Mouse (Mus musculus) right cerebral cortex, postnatal 4 days (tissue): ENCODE data around the gene Gpt2.

ENCODE experiments used
- DNase-seq: peaks from one replicate; pipeline ENCODE4 v3.0.0-alpha.2; 2022

The Gpt2 gene

DNA sequence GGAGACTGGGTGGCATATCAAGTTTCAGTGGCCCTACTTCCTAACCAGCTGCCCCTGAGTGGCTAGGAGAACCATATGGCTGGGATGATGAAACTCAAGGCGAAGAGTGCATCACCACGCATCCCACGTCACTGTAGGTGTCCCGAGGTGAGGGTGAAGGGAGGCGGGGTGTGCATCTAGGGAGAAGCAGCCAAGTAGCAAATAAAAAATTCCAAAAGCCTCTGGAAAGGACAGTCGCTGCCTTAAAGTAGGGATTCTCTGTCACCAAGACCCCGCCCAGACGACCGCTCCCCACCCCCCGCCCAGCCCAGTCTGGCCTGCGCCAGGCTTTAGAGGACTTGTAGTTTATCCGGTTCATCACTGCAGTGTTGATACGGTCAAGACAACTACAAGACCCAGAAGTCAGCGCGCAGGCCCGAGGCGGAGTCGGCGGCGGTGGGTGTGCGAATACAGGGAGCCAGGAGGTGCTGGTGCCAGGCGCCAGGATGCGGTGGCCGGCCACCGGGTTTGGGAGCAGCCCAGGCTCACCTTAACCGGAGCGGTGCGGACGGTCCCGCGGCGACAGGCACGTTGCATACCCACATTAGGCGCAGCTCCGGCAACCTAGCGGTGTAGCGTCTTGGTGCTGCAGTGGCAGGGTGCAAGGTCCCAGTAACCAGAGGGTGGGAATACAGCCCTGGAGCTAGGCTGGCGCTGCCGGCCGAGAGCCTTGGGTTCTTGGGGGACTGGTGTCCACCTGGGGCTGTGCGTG is at the start of gene Gpt2:
TSS of gene Gpt2 (plus strand) at position 452 of the 751 bp plus-strand sequence.
- DNase-seq, result peak; percentile 89

DNA sequence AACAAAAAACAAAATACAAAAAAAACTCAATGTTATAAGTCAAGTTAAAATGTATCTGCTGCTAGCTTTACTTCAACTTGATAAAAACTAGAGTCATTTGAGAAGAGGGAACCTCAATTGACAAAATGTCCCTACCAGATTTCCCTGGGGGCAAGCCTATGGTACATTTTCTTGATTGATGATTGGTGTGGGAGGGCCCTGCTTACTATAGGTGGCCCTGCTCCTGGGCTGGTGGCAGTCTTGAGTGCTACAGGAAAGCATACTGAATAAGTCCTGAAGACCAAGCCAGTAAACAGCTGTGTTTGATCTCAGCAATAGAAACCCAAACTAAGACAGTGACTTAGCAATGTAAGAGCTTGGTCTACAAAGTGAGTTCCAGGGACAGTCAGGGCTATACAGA is 48.3 kb upstream of the Gpt2 start:
- no peak for DNase-seq

DNA sequence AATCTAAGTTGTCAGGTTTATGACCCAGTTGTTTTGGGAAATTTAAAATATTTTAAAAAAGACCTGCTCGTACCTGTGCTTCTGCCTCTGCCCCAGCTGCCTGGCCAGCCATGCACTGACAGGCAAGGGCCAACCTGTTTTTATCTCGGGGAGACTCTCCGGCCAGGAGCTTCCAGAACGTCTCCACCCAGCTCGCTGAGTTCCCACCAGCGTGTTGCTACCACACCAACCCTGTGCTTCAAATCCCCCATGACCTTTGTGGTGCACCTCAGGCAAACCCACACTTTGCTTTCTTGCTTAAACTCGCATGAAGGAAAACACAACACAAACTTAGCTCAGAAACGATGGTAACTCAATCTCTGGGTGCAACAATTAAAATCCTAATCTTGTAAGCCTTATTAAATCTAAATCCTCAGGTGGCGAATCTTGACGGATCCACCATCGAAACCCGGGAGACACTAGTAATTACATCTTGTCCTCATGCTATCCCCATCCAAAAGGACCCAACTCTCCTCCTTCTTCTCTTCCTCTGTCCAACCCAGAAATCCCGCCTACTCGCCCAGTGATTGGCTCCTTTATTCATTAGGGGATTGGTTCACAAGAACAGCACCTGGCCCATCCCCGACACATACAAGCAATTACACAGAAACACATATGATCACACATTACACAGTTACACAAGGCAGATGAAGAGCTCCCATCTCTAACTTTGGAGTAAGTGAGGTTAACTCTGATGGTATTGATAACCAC is 46.3 kb upstream of the Gpt2 start:
- no peak for DNase-seq

DNA sequence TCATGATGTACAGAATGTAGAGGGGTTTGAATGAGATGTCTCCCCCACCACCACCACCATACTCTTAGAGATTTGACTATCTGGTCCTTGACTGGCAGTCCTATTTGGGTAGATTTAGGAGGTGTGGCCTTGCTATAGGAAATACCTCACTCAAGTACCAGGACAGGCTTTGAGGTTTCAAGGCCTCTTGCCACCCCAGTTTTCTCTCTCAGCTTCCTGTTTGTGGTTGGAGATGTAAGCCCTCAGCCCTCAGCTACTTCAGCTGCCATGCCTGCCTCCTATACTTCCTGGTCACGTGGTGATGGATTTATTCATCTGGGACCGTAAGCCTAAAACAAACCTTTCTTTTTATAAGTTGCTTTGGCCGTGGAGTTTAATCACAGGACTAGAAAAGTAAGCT is 42.0 kb upstream of the Gpt2 start:
- no peak for DNase-seq

DNA sequence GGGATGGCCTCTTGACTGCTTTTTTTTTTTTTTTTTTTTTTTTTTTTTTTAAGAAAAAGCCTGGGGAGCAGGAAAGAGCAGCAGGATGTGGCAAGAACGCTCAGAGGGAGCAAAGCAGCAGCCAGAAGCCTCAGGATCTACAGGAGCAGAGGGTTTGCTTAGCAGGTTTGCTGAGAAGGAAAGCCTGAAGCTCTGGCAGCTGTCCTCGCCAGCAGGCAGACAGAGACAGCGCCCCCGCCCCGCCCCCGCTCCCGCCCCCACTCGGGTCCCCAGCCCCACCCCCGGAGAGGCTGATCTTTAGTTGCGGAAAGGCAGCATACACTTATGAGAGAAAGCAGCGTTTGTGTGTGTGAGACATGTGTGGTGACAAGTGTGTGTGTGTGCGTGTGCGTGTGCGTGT is 40.0 kb upstream of the Gpt2 start:
- peak; percentile 54 for DNase-seq

DNA sequence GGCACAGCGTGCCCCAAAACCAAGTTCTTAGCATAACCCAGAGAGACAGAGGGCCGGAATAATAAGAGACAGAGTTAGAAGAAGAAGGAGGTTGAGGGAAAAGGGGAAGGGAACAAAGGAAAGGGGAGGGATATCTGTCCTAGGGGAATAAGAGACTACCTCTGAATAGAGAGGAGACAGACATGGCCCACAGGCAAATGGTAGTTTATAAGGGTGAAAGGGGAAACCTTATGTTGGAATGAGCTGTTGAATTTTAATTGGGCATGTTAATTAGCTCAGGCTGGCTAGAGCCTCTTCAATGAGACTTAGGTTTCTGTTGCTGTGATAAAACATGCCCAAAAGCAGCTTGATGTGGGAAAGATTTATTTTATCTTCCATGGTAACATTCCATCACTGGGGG is 39.1 kb upstream of the Gpt2 start:
- DNase-seq, result no peak

DNA sequence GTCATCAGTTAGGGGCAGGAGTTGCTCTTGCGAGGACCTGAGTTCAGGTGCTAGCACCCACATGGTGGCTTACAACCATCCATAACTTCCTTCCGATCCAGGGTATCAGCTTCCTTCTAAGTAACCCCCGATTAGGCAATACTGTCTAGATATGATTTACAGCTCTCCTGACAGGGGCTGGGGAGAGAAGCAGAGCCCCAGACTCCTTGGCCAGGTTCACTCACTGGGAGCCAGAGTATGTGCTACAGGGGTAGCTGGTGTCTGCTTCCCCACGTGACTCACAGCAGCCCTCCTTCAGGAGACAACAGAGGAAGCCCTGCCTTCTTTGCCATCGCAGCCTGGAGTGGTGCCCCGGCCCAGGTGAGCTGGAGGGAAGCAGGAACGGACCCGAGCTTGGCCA is 37.6 kb upstream of the Gpt2 start:
- DNase-seq, result no peak

DNA sequence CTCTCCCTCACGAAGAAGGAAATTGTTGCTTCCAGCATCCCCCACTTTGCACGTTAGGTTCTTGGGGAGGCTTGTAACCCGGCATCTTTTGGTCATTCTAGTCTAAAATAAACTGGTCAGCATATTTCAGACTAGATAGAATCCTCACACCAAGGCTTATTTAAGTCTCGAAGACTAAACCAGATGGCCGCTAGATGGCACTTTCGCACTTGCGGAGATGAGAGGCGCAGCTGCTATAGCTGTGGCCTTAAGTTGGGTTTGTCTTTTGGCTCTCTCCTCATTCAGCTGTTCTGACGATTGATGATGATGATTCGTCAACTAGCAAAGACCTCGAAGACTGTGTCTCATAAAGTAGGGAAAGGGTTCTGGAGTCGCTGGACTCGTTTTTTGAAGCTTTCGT is 35.8 kb upstream of the Gpt2 start:
- peak; percentile 81 for DNase-seq

DNA sequence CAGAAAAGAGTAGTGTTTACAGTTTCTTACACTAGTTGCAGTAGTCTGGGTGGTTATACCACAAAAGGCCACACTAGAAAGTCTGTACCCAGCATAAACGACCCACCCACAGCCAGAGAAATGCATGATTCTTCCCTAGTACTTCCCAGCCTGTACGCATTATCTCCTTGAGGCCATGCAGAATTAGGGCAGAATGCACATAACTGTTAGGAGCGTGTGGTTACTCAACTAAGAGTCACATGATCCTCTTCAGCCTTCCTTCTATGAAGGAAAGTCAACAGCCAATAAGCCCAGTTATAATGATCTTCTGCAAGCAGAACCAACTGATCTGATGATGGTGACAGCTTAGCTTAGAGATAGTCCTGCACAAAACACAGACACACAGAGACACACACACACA is 32.8 kb upstream of the Gpt2 start:
- no peak for DNase-seq

DNA sequence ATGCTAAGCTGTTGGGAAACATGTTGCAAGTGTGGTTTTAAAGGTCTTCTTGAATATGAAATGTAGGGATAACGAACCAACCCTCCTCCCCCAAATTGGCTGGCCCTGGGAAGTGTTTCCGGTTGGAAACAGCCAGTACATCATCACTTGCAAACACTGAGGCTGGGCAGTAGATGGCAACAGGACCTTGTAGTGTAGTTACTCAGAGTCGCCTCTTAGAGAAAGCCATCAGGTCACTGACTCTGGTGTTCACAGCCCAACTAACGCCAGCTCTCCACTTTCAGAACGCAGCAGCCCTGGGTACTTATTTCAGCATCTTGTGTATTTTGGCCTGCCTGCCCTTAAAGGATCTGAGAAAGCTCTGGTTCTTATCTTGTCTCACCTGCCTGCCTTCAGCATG is 31.6 kb upstream of the Gpt2 start:
- no peak for DNase-seq

DNA sequence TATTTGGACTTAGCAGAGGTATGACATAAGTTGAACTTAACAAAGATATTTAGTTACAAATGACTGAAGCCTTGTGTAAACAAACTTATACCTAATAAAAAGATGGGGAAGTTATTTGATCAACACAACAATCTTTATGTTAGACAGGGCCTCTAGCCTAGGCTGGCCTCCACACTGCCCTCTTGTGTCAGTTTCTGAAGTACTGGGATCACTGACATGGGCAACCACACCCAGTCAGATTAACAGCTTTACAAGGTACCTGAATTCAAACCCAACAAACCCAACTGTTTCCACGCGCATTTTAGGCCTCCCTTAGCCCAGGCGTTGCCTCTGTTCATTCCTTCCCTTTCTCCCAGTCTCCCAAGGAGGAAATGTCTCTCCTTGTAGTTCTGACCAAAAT is 31.0 kb upstream of the Gpt2 start:
- no peak for DNase-seq

DNA sequence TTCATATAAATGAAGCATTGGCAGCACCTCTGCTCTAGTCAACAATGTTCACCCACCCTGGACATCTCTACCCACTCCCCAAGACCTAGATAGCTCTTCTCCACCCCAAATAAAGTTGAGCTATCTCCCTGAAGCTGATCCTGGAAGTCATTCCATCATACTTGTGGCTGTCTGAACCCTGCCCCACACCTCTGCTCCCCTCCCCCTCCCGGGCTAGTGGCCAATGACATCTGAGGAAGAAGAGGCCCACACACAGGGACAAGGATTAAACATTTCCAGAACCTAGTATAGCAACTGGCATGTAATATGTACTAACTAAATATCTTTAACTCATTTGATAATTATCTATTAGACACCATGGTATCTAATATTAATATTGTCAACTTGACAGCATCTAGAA is 29.9 kb upstream of the Gpt2 start:
- no peak for DNase-seq

DNA sequence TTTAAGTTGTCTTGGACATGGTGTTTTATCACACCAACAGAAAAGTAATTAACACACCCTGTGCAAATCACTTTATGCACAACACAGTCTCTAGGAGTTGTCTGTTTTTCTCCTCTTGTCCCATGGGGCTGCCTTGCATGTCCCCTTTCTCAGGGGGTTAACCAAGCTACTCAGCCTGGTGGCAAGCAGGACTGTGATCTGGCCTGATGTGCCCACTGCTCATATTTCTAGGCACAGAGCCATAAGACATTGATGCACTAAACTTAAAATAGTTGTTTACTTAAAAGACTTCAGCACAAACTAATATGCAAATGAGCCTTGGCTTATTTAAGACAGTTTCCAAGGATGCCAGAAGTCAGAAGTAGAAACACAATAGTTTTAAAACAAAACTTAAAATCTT is 28.1 kb upstream of the Gpt2 start:
- DNase-seq, result no peak

DNA sequence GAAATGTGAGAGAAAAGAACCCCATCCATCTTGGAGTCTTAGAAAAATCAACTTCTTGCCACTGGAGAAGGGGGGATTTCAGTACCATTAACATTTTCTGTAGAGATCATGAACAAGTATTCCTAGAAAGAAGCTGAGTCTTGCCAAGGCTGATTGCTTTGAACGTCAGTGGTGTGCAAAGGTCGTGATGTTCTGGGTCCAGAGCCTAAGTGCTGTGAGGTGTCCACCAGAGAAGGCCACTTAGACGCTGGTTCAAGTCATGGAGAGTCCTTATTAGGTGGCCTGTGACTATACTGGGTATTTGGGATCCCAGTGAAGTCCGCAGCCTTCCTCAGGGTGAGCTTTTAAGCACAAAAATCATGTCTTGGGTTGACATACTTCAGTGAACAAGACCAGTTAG is 26.3 kb upstream of the Gpt2 start:
- DNase-seq, result no peak

DNA sequence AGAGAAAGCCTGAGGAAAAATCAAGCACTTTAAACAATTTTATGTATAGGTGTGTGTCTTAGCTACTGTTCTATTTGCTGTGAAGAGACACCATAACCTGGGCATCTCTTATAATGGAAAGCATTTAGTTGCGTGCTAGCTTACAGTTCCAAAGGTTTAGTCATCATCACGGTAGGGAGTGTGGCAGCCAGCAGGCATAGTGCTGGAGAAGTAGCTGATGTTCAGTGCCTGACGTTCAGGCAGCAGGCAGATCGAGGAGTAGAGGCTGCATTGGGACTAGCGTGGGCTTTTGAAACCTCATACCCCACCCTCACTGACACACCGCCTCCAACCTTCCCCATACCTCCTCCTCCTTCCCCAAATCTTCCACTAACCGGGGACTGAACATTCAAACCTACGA is 21.6 kb upstream of the Gpt2 start:
- no peak for DNase-seq

DNA sequence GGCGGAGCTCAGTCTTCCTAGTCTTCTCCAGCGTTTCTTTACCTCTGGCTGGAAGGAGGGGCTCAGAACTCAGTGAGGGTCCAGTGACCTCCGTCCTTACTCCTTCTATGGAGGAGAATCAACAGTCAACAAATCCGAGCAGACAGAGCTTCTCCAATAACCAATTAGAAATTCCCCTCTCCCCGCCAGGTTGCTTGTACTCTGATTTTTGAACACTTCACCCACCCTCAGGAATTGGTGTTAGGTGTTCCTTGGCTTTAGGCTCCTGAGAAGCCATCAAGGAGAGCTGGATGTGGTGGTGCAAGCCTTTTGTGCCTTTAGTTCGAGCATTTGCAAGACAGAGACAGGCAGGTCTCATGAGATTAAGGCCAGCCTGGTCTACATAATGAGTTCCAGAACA is 19.6 kb upstream of the Gpt2 start:
- DNase-seq, result no peak

DNA sequence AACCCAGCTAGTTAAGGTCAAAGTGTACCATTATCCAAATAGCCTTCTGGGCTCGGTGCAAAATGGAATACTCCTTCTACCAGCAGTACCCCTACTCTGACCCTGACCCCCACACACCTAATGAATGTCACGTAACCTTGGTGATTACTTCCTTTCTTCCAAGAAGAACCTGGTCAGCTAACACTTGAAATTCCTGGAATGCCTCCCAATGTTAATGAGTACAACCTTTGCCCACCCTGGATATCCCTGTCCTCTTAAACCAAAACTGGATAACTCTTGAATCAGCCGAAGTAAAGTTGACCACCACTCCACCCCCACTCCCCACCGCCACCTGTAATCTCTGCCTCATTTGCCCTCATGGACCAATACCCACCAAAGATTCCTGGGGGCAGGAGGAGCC is 19.1 kb upstream of the Gpt2 start:
- DNase-seq, result no peak

DNA sequence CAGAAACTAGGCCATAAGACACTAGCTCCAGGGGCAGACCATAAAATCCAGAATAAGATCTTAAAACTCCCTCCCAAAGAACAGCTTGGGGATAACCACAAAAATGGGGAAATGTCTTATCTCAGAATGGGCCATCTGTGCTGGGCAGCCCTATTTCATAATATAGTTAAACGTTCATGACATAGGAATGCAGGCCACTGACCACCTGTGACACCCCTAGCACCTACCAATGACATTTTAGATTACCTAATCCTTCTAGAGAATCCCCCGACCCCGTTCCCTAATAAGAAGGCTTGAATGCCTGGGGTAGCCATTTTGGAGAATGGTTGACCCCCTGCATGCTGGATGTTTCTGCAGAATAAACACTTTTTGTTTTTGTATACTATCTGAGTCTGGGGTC is 17.5 kb upstream of the Gpt2 start:
- DNase-seq, result no peak

DNA sequence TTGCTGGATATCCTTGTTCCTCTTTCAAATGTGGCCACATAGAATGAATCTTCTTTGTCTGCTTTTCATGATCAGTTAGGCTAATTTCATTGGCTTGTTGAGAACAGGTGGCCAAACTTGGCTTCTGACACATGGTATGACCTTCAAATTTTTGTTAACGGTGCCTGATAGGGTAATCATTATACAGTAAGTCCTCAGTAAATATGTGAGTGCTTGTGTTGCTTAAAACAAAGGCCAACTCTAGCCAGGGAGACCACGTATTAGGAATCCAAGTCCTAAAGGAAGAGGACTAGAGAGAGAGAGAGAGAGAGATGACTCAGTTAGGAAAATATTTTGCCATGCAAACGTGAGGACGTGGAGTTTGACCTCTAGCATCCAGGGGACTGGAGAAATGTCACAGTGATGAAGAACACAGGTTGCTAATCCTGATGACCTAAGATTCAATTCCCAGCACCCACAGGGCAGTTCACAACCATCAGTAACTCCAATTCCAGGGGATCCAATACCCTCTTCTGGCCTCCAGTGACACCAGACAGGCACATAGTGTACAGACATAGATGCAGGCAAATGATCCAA is 15.3 kb upstream of the Gpt2 start:
- DNase-seq, result no peak

DNA sequence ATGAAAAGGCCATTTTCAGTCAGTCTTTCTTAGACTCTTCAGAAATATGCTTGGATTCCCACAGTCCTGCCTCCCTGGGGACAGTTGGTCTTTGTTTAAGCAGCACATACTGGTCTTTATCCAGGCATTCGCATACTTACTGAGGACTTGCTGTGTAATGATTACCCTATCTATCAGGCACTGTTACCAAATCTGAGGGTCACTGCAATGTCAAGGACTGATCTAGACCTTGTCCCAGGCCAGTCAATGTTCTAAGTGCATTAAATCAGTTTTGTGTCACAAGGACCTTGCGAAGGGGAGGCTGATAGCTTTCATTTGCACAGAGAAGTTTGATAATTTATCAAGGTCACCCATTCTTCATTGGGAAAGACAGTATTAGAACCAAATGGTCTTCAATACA is 14.0 kb upstream of the Gpt2 start:
- DNase-seq, result no peak

DNA sequence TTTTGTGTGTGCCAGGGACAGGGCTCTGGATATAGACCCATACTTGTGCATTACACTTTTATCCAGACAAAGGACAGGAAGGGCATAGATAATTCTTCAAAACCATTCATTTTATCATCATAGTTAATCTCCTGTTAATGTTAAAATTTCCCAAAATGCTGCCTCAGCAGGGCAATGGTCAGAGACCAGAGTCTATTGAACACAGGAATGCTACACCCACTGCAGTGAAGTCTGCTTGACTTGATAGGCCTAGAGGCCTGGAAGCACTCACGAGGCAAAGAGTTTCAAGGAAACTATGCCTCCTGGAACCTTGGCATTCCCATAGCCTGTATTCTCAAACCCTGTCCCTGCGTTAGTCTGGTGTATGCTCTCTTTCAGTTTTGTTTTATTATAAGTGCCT is 12.7 kb upstream of the Gpt2 start:
- DNase-seq, result no peak

DNA sequence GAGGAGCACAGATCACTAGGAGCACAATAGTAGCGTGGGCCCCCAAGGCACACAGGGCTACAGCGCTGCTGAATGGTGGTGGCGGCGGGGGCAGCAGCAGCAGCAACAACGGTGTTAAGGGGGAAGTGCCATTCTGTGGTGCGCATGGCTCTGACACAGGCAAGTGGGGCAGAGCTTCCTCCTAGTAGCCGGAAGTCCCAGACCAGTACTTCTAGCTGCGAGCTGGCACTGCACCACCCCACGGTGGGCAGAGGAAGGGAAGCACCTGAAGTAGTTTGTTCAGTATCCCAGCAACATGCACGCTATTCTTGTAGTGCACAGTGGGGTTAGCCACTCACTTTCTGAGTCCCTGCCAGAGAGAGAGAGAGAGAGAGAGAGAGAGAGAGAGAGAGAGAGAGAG is 10.5 kb upstream of the Gpt2 start:
- DNase-seq, result no peak

DNA sequence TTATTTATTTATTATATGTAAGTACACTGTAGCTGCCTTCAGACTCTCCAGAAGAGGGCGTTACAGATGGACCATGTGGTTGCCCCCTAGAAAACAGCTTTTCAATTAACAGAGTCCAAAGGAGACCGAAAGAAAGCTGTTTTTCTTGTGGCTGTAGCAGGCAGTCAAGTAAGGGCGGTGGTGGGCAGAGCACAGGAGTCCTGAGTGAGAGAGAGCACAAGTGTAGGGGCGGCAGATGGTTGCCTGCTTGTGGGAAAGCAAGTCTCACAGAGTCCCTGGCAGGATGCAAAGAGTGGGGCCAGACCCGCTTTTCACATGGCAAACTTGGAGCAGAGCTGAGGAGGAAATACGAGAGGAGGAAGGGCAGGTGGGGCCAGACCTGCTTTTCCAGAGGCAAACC is 9.9 kb upstream of the Gpt2 start:
- no peak for DNase-seq

DNA sequence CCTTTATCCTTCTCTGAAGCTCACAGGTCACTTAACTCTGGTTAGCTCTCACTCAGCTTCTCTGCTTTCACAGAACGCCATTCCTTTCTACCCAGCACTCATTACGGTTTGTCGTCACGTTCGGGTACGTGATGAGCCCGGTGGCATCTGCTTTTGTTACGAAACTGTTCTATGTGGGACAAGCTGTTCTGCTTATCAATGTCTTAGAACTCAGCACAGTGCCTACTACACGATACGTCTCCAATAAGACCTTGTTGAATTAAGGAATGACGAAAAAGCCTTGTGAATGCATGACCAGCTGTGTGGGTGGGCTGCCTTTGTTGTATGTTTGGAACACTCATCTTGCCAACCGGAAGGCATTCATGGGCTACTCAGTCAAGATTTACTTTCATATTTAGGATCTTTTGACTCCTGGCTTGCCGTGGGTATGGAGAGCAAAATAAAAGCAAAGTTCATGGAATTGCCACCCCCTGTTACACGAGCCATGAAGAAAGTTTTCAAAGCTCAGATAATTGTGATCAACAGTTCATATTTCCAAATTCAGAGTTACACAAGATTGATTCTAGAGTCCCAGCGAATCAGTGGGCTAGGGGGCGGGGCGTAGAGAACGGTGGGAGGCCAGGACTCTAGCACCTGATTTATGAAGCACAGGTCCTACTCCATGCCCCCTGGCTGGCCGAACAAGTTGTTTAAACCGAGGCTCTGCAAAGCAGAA is 4.3 kb upstream of the Gpt2 start:
- DNase-seq, result no peak
